Mouse (Mus musculus): ENCODE data around the gene Spryd4. TPM values are rescaled to one million over a fixed set of nuclear protein-coding genes. Genes with fewer than 3 reads are reported as not detected.
A peak's percentile ranks its signal among the peaks of the same experiment; 100 is the strongest.
"Not testable (repeated sequence)": the region's sequence is repeated elsewhere in the genome, so short reads cannot be mapped to it uniquely, and the experiment has no call there.

Spryd4 gene
- polyA plus RNA-seq, 1 experiment from 2014 or later = 26.2 TPM

DNA sequence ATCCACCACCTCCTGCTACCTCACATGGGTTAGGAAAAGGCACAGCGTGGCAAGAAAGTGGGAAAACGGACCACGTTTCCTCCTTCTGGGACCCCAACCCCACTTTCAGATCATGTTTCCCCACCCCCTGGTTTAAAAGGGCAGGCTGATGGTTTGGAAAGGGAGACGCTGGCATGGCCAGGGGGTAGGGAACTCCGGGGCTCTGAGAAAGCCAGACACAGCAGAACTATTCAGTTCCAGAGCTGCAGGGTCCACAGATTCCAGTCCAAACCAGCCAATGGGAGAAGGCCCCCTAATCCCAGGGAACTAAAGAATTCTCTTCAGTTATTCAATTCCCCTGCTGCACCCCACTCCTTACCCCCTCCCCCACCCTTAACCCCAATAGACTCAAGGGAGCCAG lies 13.5 kb upstream of the Spryd4 start:
- 50% methylated on average over 5 of the region's 5 CpGs for WGBS (ENCODE audit: insufficient replicate concordance)
- no peak for ATAC-seq (ENCODE audit: insufficient read depth)
- H3K9me3 ChIP-seq (replicated peaks) = no peaks in the 10 kb centered on the region

DNA sequence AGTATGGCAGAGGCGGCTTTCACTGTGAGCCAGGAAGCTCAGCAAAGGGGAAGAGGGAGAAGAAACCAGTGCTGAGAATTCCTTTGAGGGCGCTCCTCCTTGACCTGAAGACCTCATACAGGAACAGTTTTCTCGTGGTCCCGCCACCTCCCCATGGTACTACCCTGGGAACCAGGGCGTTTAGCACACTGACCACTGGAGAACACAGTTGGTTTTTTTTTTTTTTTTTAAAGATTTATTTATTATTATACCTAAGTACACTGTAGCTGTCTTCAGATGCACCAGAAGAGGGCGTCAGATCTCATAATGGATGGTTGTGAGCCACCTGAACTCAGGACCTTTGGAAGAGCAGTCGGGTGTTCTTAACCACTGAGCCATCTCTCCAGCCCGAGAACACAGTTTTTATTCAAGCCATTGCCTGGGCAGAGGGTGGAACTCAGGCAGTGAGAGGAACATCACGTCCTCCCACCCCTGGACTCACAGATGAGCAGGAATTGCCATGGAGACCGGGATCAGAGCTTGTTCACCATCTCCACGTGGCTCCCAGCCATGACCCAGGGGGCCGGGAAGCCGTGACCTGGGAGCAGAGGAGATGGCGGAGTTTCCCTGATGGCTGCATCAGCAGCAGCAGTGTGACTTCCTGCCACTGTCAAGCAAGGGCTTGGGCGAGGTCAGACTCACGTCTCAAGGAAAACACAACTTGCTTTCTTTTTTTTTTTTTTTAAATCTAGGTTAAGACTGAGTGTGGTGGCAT lies 10.1 kb upstream of the Spryd4 start:
- Histone ChIP-seq H3K9ac (no peak overlapping the region), H3K9me3 (replicated peaks) (no peaks in the 10 kb centered on the region), H3K27me3 (no peaks in the 10 kb centered on the region), H3K27ac (replicated peaks) (no peak overlapping the region), H3K4me2 (no peak overlapping the region), H3K4me1 (replicated peaks) (peaks cover 34% of the 10 kb centered on the region), H3K36me3 (replicated peaks) (no peaks in the 10 kb centered on the region), H3K4me3 (replicated peaks) (no peak overlapping the region)
- no peak for ATAC-seq (ENCODE audit: insufficient read depth)
- 54% methylated on average over 16 of the region's 16 CpGs for WGBS (ENCODE audit: insufficient replicate concordance)

More for the DNA sequence above, 13.5 kb upstream of the Spryd4 start:
- no peak overlapping the region for H3K4me2 ChIP-seq
- H3K27ac ChIP-seq (replicated peaks) = no peak overlapping the region
- peaks cover 24% of the 10 kb centered on the region for H3K4me1 ChIP-seq (replicated peaks)
- no peaks in the 10 kb centered on the region for H3K36me3 ChIP-seq (replicated peaks)
- H3K27me3 ChIP-seq = no peaks in the 10 kb centered on the region
- H3K4me3 ChIP-seq (replicated peaks) = no peak overlapping the region
- no peak overlapping the region for H3K9ac ChIP-seq

DNA sequence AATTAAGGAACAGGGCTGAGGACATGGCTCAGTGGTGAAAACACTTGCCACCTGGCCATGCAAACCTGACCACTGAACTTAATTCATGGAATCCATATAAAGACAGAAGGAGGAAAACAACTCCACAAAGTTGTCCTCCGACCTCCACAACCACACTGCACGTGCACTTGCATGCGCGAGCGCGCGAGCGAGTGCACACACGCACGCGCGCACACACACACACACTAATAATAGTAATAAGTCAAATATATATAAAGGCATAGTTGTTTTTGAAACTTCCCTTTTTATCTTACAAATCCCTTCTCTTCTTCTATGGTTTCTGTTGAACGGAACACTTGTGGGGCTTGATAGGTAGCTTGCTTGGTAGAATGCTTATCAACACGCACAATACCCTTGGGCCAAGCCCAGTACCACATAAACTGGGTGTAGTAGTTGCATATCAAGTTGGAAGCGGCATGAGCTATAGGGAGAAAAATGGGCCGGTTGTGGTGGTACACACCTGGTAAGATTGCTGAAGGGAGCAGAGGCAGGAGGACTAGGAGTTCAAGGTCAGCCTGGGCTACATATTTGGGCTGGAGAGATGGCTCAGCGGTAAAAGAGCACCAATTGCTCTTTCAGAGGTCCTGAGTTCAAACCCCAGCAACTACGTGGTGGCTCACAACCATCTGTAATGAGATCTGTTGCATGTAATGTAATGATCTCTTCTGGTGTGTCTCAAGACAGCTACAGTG lies 6.9 kb upstream of the Spryd4 start:
- H3K9me3 ChIP-seq (replicated peaks) = no peaks in the 10 kb centered on the region
- WGBS (ENCODE audit: insufficient replicate concordance) = 56% methylated on average over 18 of the region's 18 CpGs
- H3K36me3 ChIP-seq (replicated peaks) = no peaks in the 10 kb centered on the region
- H3K4me3 ChIP-seq (replicated peaks) = no peak overlapping the region
- no peak overlapping the region for H3K4me2 ChIP-seq
- peaks cover 32% of the 10 kb centered on the region for H3K4me1 ChIP-seq (replicated peaks)
- 0 out of 2 replicates have a peak, but pooled peaks cover 6% of the 10 kb centered on the region for H3K27me3 ChIP-seq
- no peak overlapping the region for H3K9ac ChIP-seq
- H3K27ac ChIP-seq (replicated peaks) = peak overlapping the region; percentile 77; the same call in 1 of the 2 replicates
- peak; percentile 87 for ATAC-seq (ENCODE audit: insufficient read depth)

DNA sequence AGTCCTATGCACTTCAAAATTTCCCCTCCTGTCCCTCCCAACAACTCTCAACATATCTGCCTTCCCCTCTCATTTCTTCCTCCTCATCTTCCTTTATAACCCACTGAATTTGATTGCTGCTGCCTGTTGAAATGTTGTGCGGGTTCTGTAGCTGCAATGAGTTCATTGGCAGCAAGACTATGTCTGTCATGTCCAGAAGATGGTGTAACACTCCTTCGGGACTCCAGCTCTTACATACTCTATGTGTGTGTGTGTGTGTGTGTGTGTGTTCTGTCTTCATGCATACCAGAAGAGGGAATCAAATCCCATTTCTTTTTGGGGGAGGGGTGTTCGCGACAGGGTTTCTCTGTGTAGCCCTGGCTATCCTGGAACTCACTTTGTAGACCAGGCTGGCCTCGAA lies 3.4 kb upstream of the Spryd4 start:
- Histone ChIP-seq H3K27ac (replicated peaks) (no peak overlapping the region), H3K4me3 (replicated peaks) (no peak overlapping the region), H3K9ac (no peak overlapping the region), H3K9me3 (replicated peaks) (no peaks in the 10 kb centered on the region), H3K4me2 (no peak overlapping the region), H3K4me1 (replicated peaks) (peaks cover 48% of the 10 kb centered on the region), H3K36me3 (replicated peaks) (peaks cover 4% of the 10 kb centered on the region; the same call in 1 of the 2 replicates), H3K27me3 (0 out of 2 replicates have a peak, but pooled peaks cover 11% of the 10 kb centered on the region)
- 74% methylated on average over 5 of the region's 5 CpGs for WGBS (ENCODE audit: insufficient replicate concordance)
- ATAC-seq (ENCODE audit: insufficient read depth) = no peak

DNA sequence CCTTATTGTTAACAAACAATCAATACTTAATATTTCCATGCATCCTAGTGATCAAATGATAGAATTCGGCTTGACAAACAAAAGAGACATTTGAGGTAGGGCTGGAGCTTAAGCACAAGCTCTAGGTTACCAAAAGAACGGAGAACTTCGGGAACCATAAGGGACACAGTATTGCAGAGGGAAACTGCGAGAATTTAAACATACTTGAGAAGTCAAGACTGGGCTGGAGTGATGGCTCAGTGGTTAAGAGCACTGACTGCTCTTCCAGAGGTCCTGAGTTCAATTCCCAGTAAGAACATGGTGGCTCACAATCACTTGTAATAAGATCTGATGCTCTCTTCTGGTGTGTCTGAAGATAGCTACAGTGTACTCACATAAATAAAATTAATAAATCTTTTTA lies 2.5 kb upstream of the Spryd4 start:
- not testable (repeated sequence) for H3K27ac ChIP-seq (replicated peaks); H3K36me3 ChIP-seq (replicated peaks); H3K4me2 ChIP-seq; H3K4me3 ChIP-seq (replicated peaks); H3K9me3 ChIP-seq (replicated peaks); H3K9ac ChIP-seq; ATAC-seq (ENCODE audit: insufficient read depth)
- 0 out of 2 replicates have a peak, but pooled peaks cover 11% of the 10 kb centered on the region for H3K27me3 ChIP-seq
- H3K4me1 ChIP-seq (replicated peaks) = peaks cover 41% of the 10 kb centered on the region
- WGBS (ENCODE audit: insufficient replicate concordance) = 74% methylated on average over 4 of the region's 4 CpGs

DNA sequence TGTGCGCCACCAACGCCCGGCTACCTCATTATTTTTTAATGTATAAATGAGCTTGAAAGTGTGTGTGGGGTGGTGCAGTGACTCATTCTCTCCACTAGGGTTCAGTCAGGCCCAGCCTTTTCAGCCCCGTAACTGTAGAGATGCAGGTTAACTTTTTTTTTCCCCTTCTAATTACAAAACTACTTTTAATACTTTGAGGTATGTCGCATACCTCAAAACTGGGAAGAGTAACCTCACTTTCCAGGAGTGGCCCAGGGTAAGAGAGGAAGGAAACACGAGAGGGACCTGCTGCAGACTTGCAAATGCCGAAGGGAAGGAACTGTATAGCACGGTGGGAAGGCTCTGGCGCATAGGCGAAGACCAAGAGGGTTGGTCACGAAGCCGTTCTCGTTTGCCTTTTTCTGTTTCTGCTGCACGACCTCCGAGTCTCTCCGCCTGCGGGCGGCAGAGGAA lies 1.3 kb upstream of the Spryd4 start:
- Histone ChIP-seq H3K9ac (peak overlapping the region; percentile 47; the same call in 1 of the 2 replicates), H3K36me3 (replicated peaks) (peaks cover 12% of the 10 kb centered on the region; the same call in 1 of the 2 replicates), H3K4me1 (replicated peaks) (peaks cover 31% of the 10 kb centered on the region), H3K27ac (replicated peaks) (peak overlapping the region; percentile 51), H3K4me2 (peak overlapping the region; percentile 89), H3K4me3 (replicated peaks) (peak overlapping the region; percentile 51), H3K27me3 (0 out of 2 replicates have a peak, but pooled peaks cover 11% of the 10 kb centered on the region), H3K9me3 (replicated peaks) (no peaks in the 10 kb centered on the region)
- WGBS (ENCODE audit: insufficient replicate concordance) = 2% methylated on average over 18 of the region's 18 CpGs
- ATAC-seq (ENCODE audit: insufficient read depth) = peak; percentile 47

DNA sequence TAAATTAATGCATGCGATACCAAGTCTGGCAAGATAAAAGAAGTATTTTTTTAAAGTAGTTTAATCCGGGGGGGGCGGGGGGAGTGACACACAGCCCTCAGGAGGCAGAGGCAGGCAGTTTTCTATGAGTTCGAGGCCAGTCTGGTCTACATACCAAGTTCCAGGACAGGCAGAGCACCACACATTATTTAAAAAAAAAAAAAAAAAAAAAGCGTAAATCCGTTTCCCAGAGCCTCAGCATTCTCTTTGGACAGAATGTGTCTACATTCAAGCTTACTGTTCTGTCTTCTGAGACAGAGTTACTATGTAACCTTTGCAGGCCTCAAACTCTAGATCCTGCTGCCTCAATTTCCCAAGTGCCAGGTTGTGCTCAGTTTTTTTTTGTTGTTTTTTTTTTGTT lies 541 bp upstream of the Spryd4 start:
- H3K27ac ChIP-seq (replicated peaks) = peak overlapping the region; percentile 73
- H3K36me3 ChIP-seq (replicated peaks) = peaks cover 14% of the 10 kb centered on the region; the same call in 1 of the 2 replicates
- WGBS (ENCODE audit: insufficient replicate concordance) = 45% methylated on average over 6 of the region's 6 CpGs
- 0 out of 2 replicates have a peak, but pooled peaks cover 11% of the 10 kb centered on the region for H3K27me3 ChIP-seq
- peaks cover 31% of the 10 kb centered on the region for H3K4me1 ChIP-seq (replicated peaks)
- no peaks in the 10 kb centered on the region for H3K9me3 ChIP-seq (replicated peaks)
- peak overlapping the region; percentile 70 for H3K4me3 ChIP-seq (replicated peaks)
- ATAC-seq (ENCODE audit: insufficient read depth) = no peak
- H3K9ac ChIP-seq = peak overlapping the region; percentile 33
- peak overlapping the region; percentile 89 for H3K4me2 ChIP-seq

DNA sequence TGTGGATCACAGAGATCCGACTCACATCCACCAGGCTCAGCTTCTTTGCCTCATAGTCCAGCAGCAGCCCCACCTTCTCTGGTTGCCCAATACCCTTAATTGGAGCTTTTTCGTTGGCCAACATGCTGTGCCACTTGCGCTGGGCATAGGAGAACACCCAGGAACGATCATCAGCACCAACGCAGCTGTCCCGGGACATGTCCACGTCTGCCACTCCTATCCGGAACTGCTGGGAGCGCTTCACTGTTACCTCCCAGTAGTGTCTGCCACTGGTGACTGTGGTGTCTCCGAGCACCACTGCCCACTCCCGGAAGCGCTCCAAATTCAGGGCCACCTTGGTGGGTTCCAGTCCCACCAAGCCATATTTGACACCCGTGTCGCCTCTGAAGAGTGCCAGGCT lies 653 bp downstream of the Spryd4 start:
- Histone ChIP-seq H3K9ac (peak overlapping the region; percentile 67), H3K9me3 (replicated peaks) (no peaks in the 10 kb centered on the region), H3K27ac (replicated peaks) (peak overlapping the region; percentile 73; the same call in 1 of the 2 replicates), H3K4me3 (replicated peaks) (peak overlapping the region; percentile 70), H3K4me2 (peak overlapping the region; percentile 89), H3K4me1 (replicated peaks) (peaks cover 31% of the 10 kb centered on the region), H3K27me3 (0 out of 2 replicates have a peak, but pooled peaks cover 11% of the 10 kb centered on the region), H3K36me3 (replicated peaks) (peaks cover 21% of the 10 kb centered on the region; the same call in 1 of the 2 replicates)
- 15% methylated on average over 14 of the region's 14 CpGs for WGBS (ENCODE audit: insufficient replicate concordance)
- ATAC-seq (ENCODE audit: insufficient read depth) = no peak

DNA sequence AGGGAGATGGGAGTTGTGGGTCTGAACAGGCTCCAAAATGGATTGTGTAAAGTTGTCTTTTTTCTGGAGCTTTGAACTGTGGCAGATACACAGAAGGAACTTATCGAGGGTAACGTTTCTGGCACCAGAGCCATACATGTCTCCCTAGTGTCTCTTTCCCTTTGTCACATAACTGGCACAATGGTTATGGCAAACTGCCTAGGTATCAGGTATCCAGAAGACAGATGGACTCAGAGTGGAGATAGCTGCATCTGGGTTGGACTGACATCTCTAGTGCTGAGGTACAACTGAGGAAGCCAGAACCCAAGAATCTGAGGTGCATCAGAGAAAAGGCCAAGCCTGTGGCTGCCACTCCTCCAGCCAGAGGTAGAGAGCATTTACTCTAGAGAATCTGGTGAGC lies 1.5 kb downstream of the Spryd4 start:
- peaks cover 34% of the 10 kb centered on the region for H3K4me1 ChIP-seq (replicated peaks)
- peak overlapping the region; percentile 89 for H3K4me2 ChIP-seq
- H3K27ac ChIP-seq (replicated peaks) = no peak overlapping the region
- H3K4me3 ChIP-seq (replicated peaks) = 0 out of 2 replicates have a peak overlapping the region, but pooled peaks have one; percentile 70
- peaks cover 21% of the 10 kb centered on the region; the same call in 1 of the 2 replicates for H3K36me3 ChIP-seq (replicated peaks)
- 77% methylated on average over 2 of the region's 2 CpGs for WGBS (ENCODE audit: insufficient replicate concordance)
- H3K27me3 ChIP-seq = 0 out of 2 replicates have a peak, but pooled peaks cover 11% of the 10 kb centered on the region
- H3K9ac ChIP-seq = no peak overlapping the region
- H3K9me3 ChIP-seq (replicated peaks) = no peaks in the 10 kb centered on the region
- ATAC-seq (ENCODE audit: insufficient read depth) = no peak

DNA sequence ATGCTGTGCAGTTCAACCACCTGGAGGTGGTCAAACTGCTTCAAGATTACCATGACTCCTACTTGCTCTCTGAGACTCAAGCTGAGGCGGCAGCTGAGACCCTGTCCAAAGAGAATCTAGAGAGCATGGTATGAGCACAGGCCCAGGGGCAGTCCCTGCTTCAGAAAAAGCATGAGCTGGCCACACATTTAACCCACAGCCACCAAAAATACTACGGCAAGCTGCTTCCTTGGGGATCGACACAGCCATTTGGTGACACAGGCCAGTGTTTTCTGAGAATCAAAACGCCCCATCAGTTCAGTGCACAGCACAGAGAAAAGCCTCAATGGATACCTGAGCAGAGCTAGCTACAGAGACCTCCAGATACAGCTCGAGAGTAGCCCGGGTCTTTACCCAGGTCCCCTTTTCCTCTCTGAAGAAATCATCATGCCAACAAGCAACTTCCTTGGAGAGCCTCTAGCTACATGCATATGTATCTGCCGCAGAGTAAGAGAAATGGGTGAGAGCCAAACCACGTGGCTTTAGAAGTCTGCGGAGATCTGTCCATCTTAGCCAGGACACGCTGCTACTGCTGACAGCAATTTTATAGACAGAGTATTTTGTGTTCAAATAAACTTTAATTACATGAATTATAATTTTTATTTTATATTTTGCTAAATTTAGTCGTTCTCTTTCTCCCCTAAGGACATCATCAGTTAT lies 2.1 kb downstream of the Spryd4 start:
- no peak overlapping the region for H3K4me2 ChIP-seq
- H3K4me1 ChIP-seq (replicated peaks) = peaks cover 41% of the 10 kb centered on the region
- no peak overlapping the region for H3K9ac ChIP-seq
- no peak for ATAC-seq (ENCODE audit: insufficient read depth)
- 77% methylated on average over 11 of the region's 11 CpGs for WGBS (ENCODE audit: insufficient replicate concordance)
- H3K27ac ChIP-seq (replicated peaks) = no peak overlapping the region
- H3K4me3 ChIP-seq (replicated peaks) = no peak overlapping the region
- no peaks in the 10 kb centered on the region for H3K9me3 ChIP-seq (replicated peaks)
- H3K27me3 ChIP-seq = 0 out of 2 replicates have a peak, but pooled peaks cover 11% of the 10 kb centered on the region
- H3K36me3 ChIP-seq (replicated peaks) = peaks cover 21% of the 10 kb centered on the region; the same call in 1 of the 2 replicates
